Mouse (Mus musculus): ENCODE results near the gene Osbpl3. TPM values are rescaled to one million over a fixed set of nuclear protein-coding genes. Genes with fewer than 3 reads are reported as not detected.

Osbpl3 gene
- polyA plus RNA-seq, 1 experiment, result 26.1 TPM

DNA sequence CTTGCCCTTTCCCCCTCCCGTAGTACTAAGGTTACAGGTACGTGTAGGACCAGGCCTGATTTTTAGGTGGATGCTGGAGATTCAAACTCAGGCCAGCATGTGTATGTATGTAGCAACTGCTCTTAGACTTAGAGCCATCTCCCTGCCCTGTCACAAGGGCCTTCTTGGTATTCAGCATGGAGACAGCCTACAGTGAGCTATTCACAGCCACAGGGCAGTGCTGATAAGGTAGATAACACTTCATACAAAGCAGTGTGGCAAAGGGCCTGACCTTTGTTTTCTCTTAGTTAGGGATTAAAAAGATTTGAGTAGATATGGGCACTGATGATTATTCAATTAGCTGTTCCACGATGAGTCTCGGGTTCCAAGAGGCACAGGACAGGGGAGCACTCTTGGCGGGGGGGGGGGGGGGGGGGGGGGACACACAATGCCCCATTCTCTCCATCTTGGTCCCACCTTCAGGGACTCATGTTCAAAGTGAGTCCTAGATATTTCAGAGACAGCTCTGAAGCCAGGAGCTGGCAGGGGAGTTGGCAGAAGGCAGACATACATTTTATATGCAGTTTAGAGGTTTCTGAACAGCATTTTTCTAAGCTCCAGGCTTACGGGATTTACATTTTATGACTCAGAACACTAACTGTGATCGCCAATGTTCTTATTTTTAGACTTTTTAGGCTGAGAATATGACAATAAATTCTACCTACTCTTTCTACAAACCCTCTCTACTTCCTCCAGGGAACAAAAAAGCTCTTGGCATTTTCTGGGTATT lies 56.4 kb downstream of the Osbpl3 start:
- Histone ChIP-seq H3K4me3 (ENCODE audit: insufficient read depth, low read length) (no peak overlapping the region), H3K4me1 (ENCODE audit: control insufficient read depth, insufficient read depth, low read length) (peaks cover 23% of the 10 kb centered on the region), H3K27ac (ENCODE audit: insufficient read depth, low read length) (0 out of 2 replicates have a peak overlapping the region, but pooled peaks have one; percentile 40)
- TF ChIP-seq CTCF (IDR thresholded peaks at IDR 0.05; ENCODE audit: extremely low read depth, insufficient read depth, low read length) (no peak), POLR2A (IDR thresholded peaks at IDR 0.05; ENCODE audit: extremely low read depth, insufficient read depth, low read length) (no peak)

DNA sequence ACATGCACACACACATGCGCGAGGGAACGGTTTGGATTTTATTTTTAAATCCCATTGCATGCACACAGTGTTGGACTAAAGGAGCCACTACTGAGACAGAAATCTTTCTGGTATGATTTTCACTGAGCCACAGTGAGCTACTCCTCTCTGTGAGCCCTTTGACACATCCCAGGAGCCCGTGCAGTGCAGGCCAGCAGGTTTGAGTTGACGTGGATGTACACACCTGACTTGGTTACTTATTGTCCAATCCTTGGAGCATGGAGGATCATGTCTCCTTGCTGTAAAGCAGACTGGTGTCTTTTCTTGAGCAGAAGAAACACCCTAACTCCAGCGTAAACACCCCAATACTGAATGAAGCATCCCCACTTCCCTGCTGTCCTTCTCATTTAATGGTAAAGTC lies 57.7 kb downstream of the Osbpl3 start:
- H3K4me3 ChIP-seq (ENCODE audit: insufficient read depth, low read length), result no peak overlapping the region
- H3K27ac ChIP-seq (ENCODE audit: insufficient read depth, low read length), result peak overlapping the region; percentile 21; the same call in 1 of the 2 replicates
- H3K4me1 ChIP-seq (ENCODE audit: control insufficient read depth, insufficient read depth, low read length), result peaks cover 21% of the 10 kb centered on the region
- TF ChIP-seq POLR2A (IDR thresholded peaks at IDR 0.05; ENCODE audit: extremely low read depth, insufficient read depth, low read length) (no peak), CTCF (IDR thresholded peaks at IDR 0.05; ENCODE audit: extremely low read depth, insufficient read depth, low read length) (no peak)

DNA sequence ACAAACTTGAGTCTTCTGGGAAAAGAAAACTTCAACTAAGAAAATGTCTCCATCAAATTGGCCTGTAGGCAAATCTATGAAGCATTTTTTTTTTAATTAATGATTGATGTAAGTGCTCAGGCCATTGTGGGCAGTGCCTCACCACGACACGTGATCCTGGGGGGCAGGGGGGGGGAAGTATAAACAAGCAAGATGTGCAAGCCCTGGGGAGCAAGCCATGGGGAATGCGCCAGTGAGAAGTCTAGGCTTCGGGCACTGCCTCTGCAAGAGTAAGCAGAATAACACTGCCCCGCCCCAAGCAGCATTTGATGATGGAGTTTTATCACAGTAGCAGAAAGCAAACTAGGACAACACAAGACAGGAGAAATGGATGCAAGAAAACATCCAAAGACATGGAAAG lies 58.9 kb downstream of the Osbpl3 start:
- no peak overlapping the region for H3K4me3 ChIP-seq (ENCODE audit: insufficient read depth, low read length)
- H3K27ac ChIP-seq (ENCODE audit: insufficient read depth, low read length), result no peak overlapping the region
- TF ChIP-seq CTCF (IDR thresholded peaks at IDR 0.05; ENCODE audit: extremely low read depth, insufficient read depth, low read length) (no peak), POLR2A (IDR thresholded peaks at IDR 0.05; ENCODE audit: extremely low read depth, insufficient read depth, low read length) (no peak)
- H3K4me1 ChIP-seq (ENCODE audit: control insufficient read depth, insufficient read depth, low read length), result peaks cover 14% of the 10 kb centered on the region; the same call in 1 of the 2 replicates

DNA sequence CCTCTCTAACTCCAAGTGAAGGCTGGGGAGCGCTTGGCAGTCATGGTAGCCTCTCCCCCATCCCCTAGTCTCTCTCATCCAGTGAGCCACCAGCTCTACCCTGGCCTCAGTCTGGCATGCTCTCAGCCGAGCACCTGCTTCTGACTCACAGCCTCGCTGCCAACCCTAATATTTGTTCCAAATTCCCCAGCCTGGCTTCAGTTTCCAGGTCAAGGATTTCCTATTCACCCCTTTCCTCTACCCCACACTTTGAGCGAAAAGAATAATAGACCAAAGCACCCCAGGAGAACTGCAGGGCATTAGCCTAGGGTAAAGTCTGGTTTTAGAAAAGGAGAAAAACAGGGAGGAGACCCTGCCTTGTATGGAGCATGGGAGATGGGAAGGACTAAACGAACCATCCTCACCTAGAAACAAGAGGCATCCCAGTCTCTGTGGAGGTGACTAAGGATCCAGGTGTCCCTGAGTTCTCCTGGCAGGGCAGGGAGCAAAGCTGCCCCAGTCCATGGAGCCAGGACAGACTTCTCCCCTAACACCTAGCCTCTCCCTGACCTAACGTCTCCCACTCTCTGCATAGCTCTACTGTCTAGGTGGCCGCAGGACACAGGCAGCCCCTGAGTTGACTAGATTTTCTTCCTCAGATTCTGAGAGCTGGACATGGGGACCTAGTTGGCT lies 60.2 kb downstream of the Osbpl3 start:
- Histone ChIP-seq H3K4me3 (ENCODE audit: insufficient read depth, low read length) (no peak overlapping the region), H3K27ac (ENCODE audit: insufficient read depth, low read length) (no peak overlapping the region), H3K4me1 (ENCODE audit: control insufficient read depth, insufficient read depth, low read length) (peaks cover 11% of the 10 kb centered on the region)
- TF ChIP-seq CTCF (IDR thresholded peaks at IDR 0.05; ENCODE audit: extremely low read depth, insufficient read depth, low read length), result no peak
- TF ChIP-seq POLR2A (IDR thresholded peaks at IDR 0.05; ENCODE audit: extremely low read depth, insufficient read depth, low read length), result no peak

DNA sequence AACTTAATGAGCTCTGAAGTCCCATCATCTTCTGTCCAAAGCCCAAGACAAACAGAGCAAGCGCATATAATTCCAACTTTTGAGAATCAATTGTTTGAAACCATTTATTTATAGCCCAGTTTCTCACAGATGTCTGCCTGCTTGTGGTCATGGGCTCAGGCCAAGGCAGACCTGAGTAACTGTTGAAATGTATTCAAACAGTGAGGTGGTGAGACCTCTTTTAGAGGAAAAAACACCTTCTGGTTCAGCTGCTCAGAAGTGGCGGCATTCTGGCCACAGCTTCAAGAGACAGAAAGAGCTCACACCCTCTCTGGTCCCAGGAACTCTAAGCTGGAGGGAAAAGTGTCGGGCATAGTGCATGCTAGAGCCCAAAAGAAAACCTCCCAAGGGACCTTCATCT lies 61.6 kb downstream of the Osbpl3 start:
- H3K4me1 ChIP-seq (ENCODE audit: control insufficient read depth, insufficient read depth, low read length), result peaks cover 8% of the 10 kb centered on the region
- TF ChIP-seq CTCF (IDR thresholded peaks at IDR 0.05; ENCODE audit: extremely low read depth, insufficient read depth, low read length) (no peak), POLR2A (IDR thresholded peaks at IDR 0.05; ENCODE audit: extremely low read depth, insufficient read depth, low read length) (no peak)
- H3K4me3 ChIP-seq (ENCODE audit: insufficient read depth, low read length), result no peak overlapping the region
- H3K27ac ChIP-seq (ENCODE audit: insufficient read depth, low read length), result no peak overlapping the region

DNA sequence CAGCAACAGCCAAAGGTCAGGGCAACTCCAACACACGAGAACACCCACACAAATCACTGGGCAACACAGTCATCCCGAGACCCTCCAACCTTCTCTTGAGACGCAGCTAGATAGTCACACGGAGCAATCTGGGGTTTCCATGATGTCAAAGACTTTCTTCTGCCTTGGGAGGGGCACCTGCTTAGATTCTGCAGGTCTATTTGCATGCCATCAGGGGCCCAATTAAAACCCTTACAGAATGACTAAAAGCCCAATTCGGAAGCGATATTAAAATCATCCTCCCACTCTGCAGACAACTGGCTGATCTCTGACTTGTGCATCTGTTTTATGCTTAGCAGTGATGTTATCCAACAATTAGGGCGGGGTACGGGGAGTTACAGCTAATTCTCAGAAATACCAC lies 62.0 kb downstream of the Osbpl3 start:
- Histone ChIP-seq H3K4me1 (ENCODE audit: control insufficient read depth, insufficient read depth, low read length) (peaks cover 4% of the 10 kb centered on the region), H3K27ac (ENCODE audit: insufficient read depth, low read length) (no peak overlapping the region), H3K4me3 (ENCODE audit: insufficient read depth, low read length) (no peak overlapping the region)
- TF ChIP-seq CTCF (IDR thresholded peaks at IDR 0.05; ENCODE audit: extremely low read depth, insufficient read depth, low read length) (no peak), POLR2A (IDR thresholded peaks at IDR 0.05; ENCODE audit: extremely low read depth, insufficient read depth, low read length) (no peak)

DNA sequence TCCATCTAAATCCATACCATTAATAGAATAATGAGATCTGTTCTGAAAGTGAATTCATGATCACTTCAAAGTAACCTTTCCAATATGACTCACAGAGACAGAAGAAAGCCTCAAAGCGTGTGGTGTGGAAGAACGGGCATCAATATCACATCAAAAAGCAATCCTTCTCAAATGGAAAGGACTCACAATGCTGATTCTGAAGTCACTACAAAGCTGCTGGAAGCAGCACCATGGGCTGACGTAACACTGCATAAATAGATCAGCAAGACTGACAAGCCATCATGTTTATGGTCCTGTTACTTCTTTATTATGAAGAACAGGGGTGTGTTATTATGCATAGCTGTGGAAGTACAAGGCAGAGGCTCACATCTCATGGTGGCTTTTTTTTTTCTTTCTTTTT lies 64.0 kb downstream of the Osbpl3 start:
- Histone ChIP-seq H3K4me3 (ENCODE audit: insufficient read depth, low read length) (no peak overlapping the region), H3K4me1 (ENCODE audit: control insufficient read depth, insufficient read depth, low read length) (peaks cover 4% of the 10 kb centered on the region), H3K27ac (ENCODE audit: insufficient read depth, low read length) (no peak overlapping the region)
- no peak for TF ChIP-seq CTCF (IDR thresholded peaks at IDR 0.05; ENCODE audit: extremely low read depth, insufficient read depth, low read length)
- no peak for TF ChIP-seq POLR2A (IDR thresholded peaks at IDR 0.05; ENCODE audit: extremely low read depth, insufficient read depth, low read length)

DNA sequence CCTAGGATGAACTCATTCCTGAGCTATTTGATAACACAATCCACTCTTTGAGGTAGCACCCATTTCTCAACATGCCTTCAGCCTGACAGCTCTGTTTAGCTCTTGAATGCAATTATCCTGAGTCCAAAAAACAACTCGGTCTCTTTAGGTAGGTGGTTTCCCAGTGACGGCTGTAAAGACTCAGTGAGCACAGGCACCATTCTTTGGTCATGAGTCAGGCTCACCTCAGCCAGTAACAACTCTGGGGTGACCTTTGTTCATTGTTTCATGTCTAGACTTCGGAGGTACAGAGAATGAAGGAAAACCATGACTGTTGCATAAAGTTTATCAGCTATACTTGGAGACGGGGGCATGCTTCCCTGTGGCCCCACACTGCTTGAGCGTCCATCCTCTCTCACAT lies 65.7 kb downstream of the Osbpl3 start:
- Histone ChIP-seq H3K4me3 (ENCODE audit: insufficient read depth, low read length) (no peak overlapping the region), H3K27ac (ENCODE audit: insufficient read depth, low read length) (no peak overlapping the region), H3K4me1 (ENCODE audit: control insufficient read depth, insufficient read depth, low read length) (peaks cover 9% of the 10 kb centered on the region)
- TF ChIP-seq CTCF (IDR thresholded peaks at IDR 0.05; ENCODE audit: extremely low read depth, insufficient read depth, low read length) (no peak), POLR2A (IDR thresholded peaks at IDR 0.05; ENCODE audit: extremely low read depth, insufficient read depth, low read length) (no peak)

DNA sequence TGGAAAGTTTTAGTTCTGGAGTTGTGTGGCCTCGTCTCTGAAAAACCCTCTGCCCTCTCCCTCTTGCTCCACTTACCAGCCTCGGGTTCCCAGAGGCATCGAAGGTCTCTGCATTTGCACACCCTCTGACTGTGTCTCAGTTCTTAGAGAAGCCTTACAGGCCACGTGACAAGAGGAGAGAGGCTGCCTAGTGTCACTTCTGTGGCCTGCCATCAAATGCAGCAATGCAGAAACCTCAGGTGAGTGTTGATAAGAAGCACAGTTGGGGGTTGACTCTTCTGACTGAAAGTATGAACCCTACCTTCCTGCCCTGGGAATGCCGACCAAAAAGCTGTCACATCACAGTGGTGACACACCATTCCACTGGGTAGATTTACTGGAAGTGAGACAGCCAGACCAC lies 68.4 kb downstream of the Osbpl3 start:
- TF ChIP-seq CTCF (IDR thresholded peaks at IDR 0.05; ENCODE audit: extremely low read depth, insufficient read depth, low read length), result no peak
- no peak for TF ChIP-seq POLR2A (IDR thresholded peaks at IDR 0.05; ENCODE audit: extremely low read depth, insufficient read depth, low read length)
- Histone ChIP-seq H3K27ac (ENCODE audit: insufficient read depth, low read length) (no peak overlapping the region), H3K4me1 (ENCODE audit: control insufficient read depth, insufficient read depth, low read length) (peaks cover 12% of the 10 kb centered on the region), H3K4me3 (ENCODE audit: insufficient read depth, low read length) (no peak overlapping the region)

DNA sequence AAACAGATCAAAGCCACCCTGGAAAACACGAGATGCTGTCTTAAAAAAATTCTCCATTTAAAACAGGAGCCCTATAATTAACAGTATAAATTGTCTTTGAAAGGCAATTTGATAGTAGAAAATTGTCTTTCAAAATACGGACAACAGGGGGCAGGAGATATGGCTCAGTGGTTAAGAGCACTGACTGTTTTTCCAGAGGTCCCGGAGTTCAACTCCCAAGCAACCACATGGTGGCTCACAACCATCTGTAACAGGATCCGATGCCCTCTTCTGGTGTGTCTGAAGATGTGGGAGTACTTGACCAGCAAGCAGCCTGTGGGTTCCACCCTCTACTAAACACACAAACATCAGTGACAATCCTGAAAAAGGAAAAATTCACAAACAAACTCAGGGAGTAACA lies 69.5 kb downstream of the Osbpl3 start:
- Histone ChIP-seq H3K4me3 (ENCODE audit: insufficient read depth, low read length) (no peak overlapping the region), H3K4me1 (ENCODE audit: control insufficient read depth, insufficient read depth, low read length) (peaks cover 18% of the 10 kb centered on the region), H3K27ac (ENCODE audit: insufficient read depth, low read length) (no peak overlapping the region)
- TF ChIP-seq CTCF (IDR thresholded peaks at IDR 0.05; ENCODE audit: extremely low read depth, insufficient read depth, low read length) (no peak), POLR2A (IDR thresholded peaks at IDR 0.05; ENCODE audit: extremely low read depth, insufficient read depth, low read length) (no peak)

Data from cortical plate, adult 2 months (tissue).